8 mouse cellular contexts compared by ENCODE assay signal in genomic region chr11:72429288-72429690, GRCm38 (mm10). TPM values are rescaled to one million over a fixed set of nuclear protein-coding genes. Genes with fewer than 3 reads are reported as not detected.
DNase-seq lines count a peak whose midpoint lies in the region; ATAC-seq and TF ChIP-seq lines count a peak whose summit lies in the region.

No protein-coding gene starts in this region.

- H3K27me3 ChIP-seq in MEL (ENCODE audit: control insufficient read depth in 1 of 2, insufficient read depth in 2 of 2, low read length in 2 of 2), result no peaks in the 10 kb centered on the region; a peak in 1 of 4 replicates
- no peaks in the 10 kb centered on the region for H3K27me3 ChIP-seq in forebrain, embryonic 15.5 days
- H3K27me3 ChIP-seq in lung, embryonic 16.5 days (ENCODE audit: control insufficient read depth, insufficient read depth, low read depth, low read length), result no peaks in the 10 kb centered on the region

- TF ChIP-seq RAD21 in MEL (IDR thresholded peaks at IDR 0.05; ENCODE audit: low read depth, low read length), result peak; percentile 99

- peak; percentile 76 for ATAC-seq in forebrain, embryonic 15.5 days (replicated peaks)
- ATAC-seq in lung, embryonic 16.5 days (ENCODE audit: low read depth), result peak; percentile 89

- no peaks in the 10 kb centered on the region for H3K9me3 ChIP-seq in MEL (replicated peaks; ENCODE audit: insufficient read depth, low read length)
- no peaks in the 10 kb centered on the region for H3K9me3 ChIP-seq in forebrain, embryonic 15.5 days
- H3K9me3 ChIP-seq in lung, embryonic 16.5 days (ENCODE audit: control insufficient read depth, low read length), result no peaks in the 10 kb centered on the region

- H3K27ac ChIP-seq in MEL (ENCODE audit: control insufficient read depth, low read depth, low read length), result peak overlapping the region; percentile 70
- H3K27ac ChIP-seq in forebrain, embryonic 15.5 days (replicated peaks), result 0 out of 2 replicates have a peak overlapping the region, but pooled peaks have one; percentile 38
- peak overlapping the region; percentile 60; the same call in 1 of the 2 replicates for H3K27ac ChIP-seq in layer of hippocampus, adult 2 months
- peak overlapping the region; percentile 47; the same call in 1 of the 2 replicates for H3K27ac ChIP-seq in lung, embryonic 16.5 days (ENCODE audit: low read length)

- H3K9ac ChIP-seq in MEL (ENCODE audit: control insufficient read depth, low read depth, low read length, poor library complexity, severe bottlenecking), result peak overlapping the region; percentile 65
- no peak overlapping the region for H3K9ac ChIP-seq in forebrain, embryonic 15.5 days (replicated peaks)
- H3K9ac ChIP-seq in lung, embryonic 16.5 days (ENCODE audit: low read length), result peak overlapping the region; percentile 14; the same call in 1 of the 2 replicates

- peak overlapping the region; percentile 30 for H3K4me2 ChIP-seq in forebrain, embryonic 15.5 days (replicated peaks)
- H3K4me2 ChIP-seq in lung, embryonic 16.5 days (ENCODE audit: low read depth, low read length), result peak overlapping the region; percentile 37; the same call in 1 of the 2 replicates

- peak overlapping the region; percentile 62 to 66 for H3K4me3 ChIP-seq in MEL (ENCODE audit: control insufficient read depth in 1 of 2, insufficient read depth in 1 of 2, low read depth in 2 of 2, low read length in 2 of 2)
- 0 out of 2 replicates have a peak overlapping the region, but pooled peaks have one; percentile 13 for H3K4me3 ChIP-seq in forebrain, embryonic 15.5 days
- peak overlapping the region; percentile 48 for H3K4me3 ChIP-seq in layer of hippocampus, adult 2 months
- peak overlapping the region; percentile 22; the same call in 1 of the 2 replicates for H3K4me3 ChIP-seq in lung, embryonic 16.5 days (ENCODE audit: low read length)

- peak; percentile 98 for DNase-seq in MEL (ENCODE audit: low read depth, low spot score)
- DNase-seq in cerebellum, adult 11-12 months, result peak; percentile 53
- peak; percentile 87 for DNase-seq in heart, postnatal 4 days
- peak; percentile 75 to 76 for DNase-seq in layer of hippocampus, adult 2 months (ENCODE audit: low spot score in 2 of 2)
- peak; percentile 89 for DNase-seq in retina, embryonic 14.5 days (ENCODE audit: low spot score)
- DNase-seq in thymus, postnatal 25 days, result peak; percentile 80

- TF ChIP-seq POLR2A in MEL (IDR thresholded peaks at IDR 0.05; ENCODE audit: control insufficient read depth in 1 of 2, insufficient read depth in 1 of 2, low read depth in 1 of 2, low read length in 2 of 2, poor library complexity in 1 of 2), result peak in 1 of 2 experiments; percentile 71; a peak in 2 of 4 replicates

- peaks cover 2 to 6% of the 10 kb centered on the region in 2 experiments; a peak in 3 of 4 replicates for H3K4me1 ChIP-seq in MEL (ENCODE audit: control insufficient read depth in 1 of 2, insufficient read depth in 2 of 2, low read length in 2 of 2)
- H3K4me1 ChIP-seq in forebrain, embryonic 15.5 days, result no peaks in the 10 kb centered on the region
- no peaks in the 10 kb centered on the region for H3K4me1 ChIP-seq in lung, embryonic 16.5 days (replicated peaks; ENCODE audit: control insufficient read depth, insufficient read depth, low read length)

- peak; percentile 88 to 100 (median 89); a peak in 5 of 6 replicates for TF ChIP-seq CTCF in MEL (IDR thresholded peaks at IDR 0.05 in 2 of 3, conservative IDR thresholded peaks at IDR 0.05 in 1 of 3; ENCODE audit: control insufficient read depth in 1 of 3, insufficient read depth in 1 of 3, low read depth in 2 of 3, low read length in 3 of 3, poor library complexity in 1 of 3, severe bottlenecking in 1 of 3)
- peak; percentile 93 for TF ChIP-seq CTCF in layer of hippocampus, adult 2 months (conservative IDR thresholded peaks at IDR 0.05)

- 45% methylated on average over 7 of the region's 7 CpGs for WGBS in forebrain, embryonic 15.5 days
- WGBS in lung, embryonic 16.5 days, result 42% methylated on average over 7 of the region's 7 CpGs

- H3K79me2 ChIP-seq in MEL (ENCODE audit: control insufficient read depth, insufficient read depth, low read length, poor library complexity), result no peaks in the 10 kb centered on the region

- H3K36me3 ChIP-seq in MEL (ENCODE audit: control insufficient read depth in 1 of 2, insufficient read depth in 2 of 2, low read length in 2 of 2), result peaks cover 0 to 2% of the 10 kb centered on the region in 2 experiments; a peak in 1 of 4 replicates
- H3K36me3 ChIP-seq in forebrain, embryonic 15.5 days, result no peaks in the 10 kb centered on the region
- H3K36me3 ChIP-seq in lung, embryonic 16.5 days (ENCODE audit: control insufficient read depth, insufficient read depth, low read length), result no peaks in the 10 kb centered on the region

- TF ChIP-seq EP300 in MEL (IDR thresholded peaks at IDR 0.05; ENCODE audit: low read depth in 1 of 2, low read length in 2 of 2), result no peak

TF ChIP-seq in MEL, 35 proteins besides CTCF, POLR2A, EP300 and RAD21 (continues in another document):
- peak; percentile 99 for TF ChIP-seq SMC3 (IDR thresholded peaks at IDR 0.05; ENCODE audit: low read depth, low read length)
- no peak for TF ChIP-seq GABPA (IDR thresholded peaks at IDR 0.05; ENCODE audit: low read depth, low read length)
- no peak for TF ChIP-seq POLR2AphosphoS5 (IDR thresholded peaks at IDR 0.05; ENCODE audit: borderline replicate concordance, low read depth, low read length)
- TF ChIP-seq USF2 (IDR thresholded peaks at IDR 0.05; ENCODE audit: borderline replicate concordance in 1 of 2, insufficient read depth in 1 of 2, low read depth in 1 of 2, low read length in 2 of 2), result no peak
- TF ChIP-seq USF1 (IDR thresholded peaks at IDR 0.05; ENCODE audit: low read depth, low read length), result peak; percentile 37; the same call in 1 of the 2 replicates
- TF ChIP-seq ZNF384 (IDR thresholded peaks at IDR 0.05; ENCODE audit: low read depth, low read length), result no peak
- TF ChIP-seq CHD2 (IDR thresholded peaks at IDR 0.05; ENCODE audit: low read length), result no peak
- no peak for TF ChIP-seq KAT2A (conservative IDR thresholded peaks at IDR 0.05; ENCODE audit: low read depth, low read length)
- no peak for TF ChIP-seq E2F4 (IDR thresholded peaks at IDR 0.05; ENCODE audit: borderline replicate concordance, low read depth, low read length)
- TF ChIP-seq TCF12 (IDR thresholded peaks at IDR 0.05; ENCODE audit: low read depth, low read length), result peak; percentile 51; the same call in 1 of the 2 replicates
- TF ChIP-seq MEF2A (IDR thresholded peaks at IDR 0.05; ENCODE audit: extremely low read depth, insufficient replicate concordance, low read depth, low read length, poor library complexity, severe bottlenecking), result no peak
- peak; percentile 62 for TF ChIP-seq HCFC1 (IDR thresholded peaks at IDR 0.05; ENCODE audit: low read depth, low read length)
- no peak for TF ChIP-seq MYB (IDR thresholded peaks at IDR 0.05; ENCODE audit: low read depth, low read length)
- no peak for TF ChIP-seq MAFK (IDR thresholded peaks at IDR 0.05; ENCODE audit: borderline replicate concordance, low read depth, low read length)
- no peak for TF ChIP-seq MAX (IDR thresholded peaks at IDR 0.05; ENCODE audit: low read length)
- TF ChIP-seq TBP (IDR thresholded peaks at IDR 0.05; ENCODE audit: low read depth, low read length), result peak; percentile 49; the same call in 1 of the 2 replicates
- TF ChIP-seq NELFE (IDR thresholded peaks at IDR 0.05; ENCODE audit: low read depth, low read length), result peak; percentile 44; the same call in 1 of the 2 replicates
- TF ChIP-seq MXI1 (IDR thresholded peaks at IDR 0.05; ENCODE audit: low read depth, low read length), result peak; percentile 31; the same call in 1 of the 2 replicates
- TF ChIP-seq CHD1 (IDR thresholded peaks at IDR 0.05; ENCODE audit: low read depth, low read length), result no peak
- no peak; the same call in 1 of the 2 replicates for TF ChIP-seq JUND (IDR thresholded peaks at IDR 0.05; ENCODE audit: low read depth, low read length)
- TF ChIP-seq ELF1 (IDR thresholded peaks at IDR 0.05; ENCODE audit: low read depth, low read length), result peak; percentile 81
- no peak for TF ChIP-seq ZMIZ1 (IDR thresholded peaks at IDR 0.05; ENCODE audit: low read depth, low read length)
- TF ChIP-seq ZKSCAN1 (IDR thresholded peaks at IDR 0.05; ENCODE audit: low read depth, low read length), result no peak
- no peak for TF ChIP-seq UBTF (IDR thresholded peaks at IDR 0.05; ENCODE audit: borderline replicate concordance, insufficient read depth, low read depth, low read length)
- TF ChIP-seq NRF1 (IDR thresholded peaks at IDR 0.05; ENCODE audit: insufficient read depth, low read depth, low read length, poor library complexity, severe bottlenecking), result peak; percentile 50; the same call in 1 of the 2 replicates
- peak; percentile 79 for TF ChIP-seq SIN3A (IDR thresholded peaks at IDR 0.05; ENCODE audit: low read length)

RNA-seq across cellular contexts. Expression of gene Ggt6, which starts 6.0 kb away (rescaled TPM):
- total RNA-seq in MEL (2012; rRNA removed), result not detected in 2 replicates
- under 1 TPM in 1 of 2 experiments, not detected in 1; 0.04 TPM for polyA plus RNA-seq in MEL (2012; ENCODE audit: insufficient read depth in 1 of 2, insufficient read length in 2 of 2, low read depth in 1 of 2, low replicate concordance in 2 of 2, missing spikeins in 1 of 2)
- polyA plus RNA-seq in forebrain, embryonic 15.5 days (2015; fragmentation: Nextera tagmentation; extraction: Ambion mirVana), result not detected in 2 replicates
- total RNA-seq in heart, postnatal 4 days (2021), result not detected
- total RNA-seq in layer of hippocampus, adult 2 months (2021), result not detected
- 0.19 TPM in 1 of 2 replicates, not detected in the other for polyA plus RNA-seq in lung, embryonic 16.5 days (2015; fragmentation: Nextera tagmentation; extraction: Ambion mirVana)

RNA-seq across cellular contexts. Expression of gene Mybbp1a, which starts 11.9 kb away (rescaled TPM):
- 328 and 344 TPM in 2 replicates for total RNA-seq in MEL (2012; rRNA removed)
- polyA plus RNA-seq in MEL (2012; ENCODE audit: insufficient read depth in 1 of 2, insufficient read length in 2 of 2, low read depth in 1 of 2, low replicate concordance in 2 of 2, missing spikeins in 1 of 2), result 1,000 to 10,000 TPM in 1 of 2 experiments, 100 to 1,000 TPM in 1; 602 to 3,394 TPM
- 90.0 and 97.2 TPM in 2 replicates for polyA plus RNA-seq in forebrain, embryonic 15.5 days (2015; fragmentation: Nextera tagmentation; extraction: Ambion mirVana)
- 10 to 100 TPM; 55.6 to 55.9 TPM for total RNA-seq in heart, postnatal 4 days (2021)
- 10 to 100 TPM; 55.7 to 56.2 TPM for total RNA-seq in layer of hippocampus, adult 2 months (2021)
- polyA plus RNA-seq in lung, embryonic 16.5 days (2015; fragmentation: Nextera tagmentation; extraction: Ambion mirVana), result 106 and 126 TPM in 2 replicates

RNA-seq across cellular contexts. Expression of gene Smtnl2, which starts 17.8 kb away (rescaled TPM):
- total RNA-seq in MEL (2012; rRNA removed), result 10.9 and 11.1 TPM in 2 replicates
- 10 to 100 TPM in 1 of 2 experiments, not detected in 1; 10.2 TPM for polyA plus RNA-seq in MEL (2012; ENCODE audit: insufficient read depth in 1 of 2, insufficient read length in 2 of 2, low read depth in 1 of 2, low replicate concordance in 2 of 2, missing spikeins in 1 of 2)
- 5.3 and 5.4 TPM in 2 replicates for polyA plus RNA-seq in forebrain, embryonic 15.5 days (2015; fragmentation: Nextera tagmentation; extraction: Ambion mirVana)
- total RNA-seq in heart, postnatal 4 days (2021), result 10 to 100 TPM; 62.2 to 63.4 TPM
- total RNA-seq in layer of hippocampus, adult 2 months (2021), result 1 to 10 TPM; 2.2 to 3.8 TPM
- polyA plus RNA-seq in lung, embryonic 16.5 days (2015; fragmentation: Nextera tagmentation; extraction: Ambion mirVana), result 133 and 136 TPM in 2 replicates

Comparison
In these comparisons a context has a peak if more than half of its experiments do, and no peak if none do; other contexts are left out.
1. Peak in every context shown above with its lines: DNase-seq, ATAC-seq, H3K4me3 ChIP-seq and H3K27ac ChIP-seq.
2. H3K4me3 ChIP-seq: peak in every context shown above with its lines; median percentile 64 in MEL; 48 in layer of hippocampus, adult 2 months; 22 in lung, embryonic 16.5 days; 13 in forebrain, embryonic 15.5 days.